Mouse (Mus musculus): ENCODE results near the gene Cmtr2. TPM values are rescaled to one million over a fixed set of nuclear protein-coding genes. Genes with fewer than 3 reads are reported as not detected.
A peak's percentile ranks its signal among the peaks of the same experiment; 100 is the strongest.

Gene Cmtr2
- total RNA-seq, 2 experiments from 2014 or later = 8.1 to 8.6 TPM

DNA sequence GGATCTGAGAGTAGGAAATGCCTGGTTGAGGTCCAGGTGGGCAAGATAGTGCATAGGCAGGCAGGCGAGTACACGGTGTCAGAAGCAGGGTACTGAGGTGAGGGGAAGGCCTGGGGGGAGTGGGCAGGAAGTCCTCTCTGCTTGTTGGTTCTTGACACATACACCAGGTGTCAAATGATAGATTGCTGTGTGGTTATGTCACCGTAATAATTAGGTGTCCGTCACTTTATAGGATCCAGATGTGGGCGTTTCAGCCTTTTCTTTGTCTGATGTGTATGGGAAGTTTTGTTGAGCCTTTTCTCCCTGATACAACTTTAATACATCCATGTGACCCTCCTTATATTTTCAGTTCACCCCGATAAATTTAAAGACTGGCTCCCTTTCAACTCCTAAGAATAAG is 31.8 kb downstream of the Cmtr2 start:
- no peak for DNase-seq
- intact Hi-C loops (cut with DNase I) = no loop called here

DNA sequence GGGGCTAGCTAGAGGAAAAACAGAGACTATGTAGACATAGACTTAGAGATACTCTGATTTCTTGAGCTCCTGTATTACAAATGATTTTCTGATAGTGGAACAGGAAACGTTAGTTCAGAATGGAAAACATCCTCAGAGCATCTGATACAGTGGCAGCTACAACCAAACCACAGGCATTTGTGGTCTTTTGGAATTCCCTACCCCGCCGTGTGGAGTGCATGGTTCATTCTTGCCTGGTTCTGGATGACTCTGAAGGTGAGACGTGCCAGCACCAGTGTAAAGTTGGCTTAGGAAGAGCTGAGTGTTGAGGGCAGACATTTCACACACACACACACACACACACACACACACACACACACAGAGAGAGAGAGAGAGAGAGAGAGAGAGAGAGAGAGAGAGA is 38.5 kb downstream of the Cmtr2 start:
- intact Hi-C loops (cut with DNase I) = no loop called here
- DNase-seq = no peak

DNA sequence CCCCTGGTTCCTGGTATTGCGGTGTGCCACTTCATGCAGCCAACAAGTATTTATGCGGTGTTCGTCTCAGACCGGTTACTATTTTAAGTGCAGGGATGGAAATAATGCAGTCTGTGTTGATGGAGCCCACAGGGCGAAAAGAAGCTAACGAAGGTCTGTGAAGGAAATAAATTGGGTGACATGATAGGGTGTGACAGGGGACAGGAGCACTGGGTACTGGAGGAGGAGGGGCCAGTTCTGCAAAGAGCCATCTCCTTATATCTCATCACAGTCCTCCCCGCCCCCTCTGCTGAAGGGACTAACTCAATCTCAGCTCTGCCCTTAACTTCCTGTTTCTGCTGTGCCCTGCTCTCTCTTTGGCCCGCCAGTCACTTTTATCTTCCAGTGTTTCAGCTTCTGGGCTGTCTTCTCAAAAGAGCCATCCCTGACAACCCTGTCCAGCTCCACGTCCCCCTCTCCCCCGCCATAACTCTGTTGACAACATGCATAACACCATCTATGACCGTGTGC is 50.4 kb downstream of the Cmtr2 start:
- no peak for DNase-seq
- intact Hi-C loops (cut with DNase I) = no loop called here

DNA sequence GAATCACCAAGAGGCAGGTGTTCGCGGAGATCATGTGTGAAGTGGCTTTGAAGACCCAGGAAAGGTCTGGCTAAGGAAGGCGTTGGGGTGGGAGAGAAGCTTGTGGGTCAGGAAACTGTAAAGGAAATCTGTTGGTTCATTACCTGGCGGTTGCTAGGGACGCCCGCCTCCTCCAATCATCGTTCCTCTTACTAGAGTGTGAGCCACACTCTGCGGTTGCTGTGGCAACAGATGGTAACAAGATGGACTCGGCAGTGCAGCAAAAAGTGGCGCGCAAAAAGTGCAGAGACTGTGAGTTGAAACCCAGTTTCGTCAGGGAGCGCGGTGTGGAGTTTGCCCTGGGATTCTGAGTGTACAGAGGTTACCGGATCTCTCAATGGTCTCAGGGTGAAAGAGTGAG is 51.3 kb downstream of the Cmtr2 start, which contains the start of gene Hydin:
TSS of gene Hydin (plus strand) at position 237 of the 400 bp plus-strand sequence.
- DNase-seq = peak; percentile 87
- intact Hi-C loops (cut with DNase I) = no loop called here

DNA sequence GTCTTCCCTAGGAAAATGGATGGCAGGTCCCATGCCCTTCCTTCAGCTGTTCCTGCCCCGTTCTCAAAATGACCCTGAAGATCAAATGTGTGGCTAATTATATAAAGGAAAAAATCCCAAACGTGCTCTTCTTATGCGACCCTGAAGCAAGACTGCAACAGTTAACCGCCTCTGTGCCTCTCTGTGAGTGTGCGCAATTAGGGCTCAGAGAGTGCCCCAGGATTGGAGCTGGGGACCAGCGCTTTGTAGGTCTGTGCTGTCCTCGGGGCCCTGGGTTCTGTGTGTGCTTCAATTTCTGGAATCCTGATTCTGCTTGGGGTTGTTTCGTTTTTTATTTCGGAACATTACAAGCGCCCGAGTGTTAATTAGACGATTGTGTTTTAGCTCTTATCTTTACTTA is 51.8 kb downstream of the Cmtr2 start:
- intact Hi-C loops (cut with DNase I) = no loop called here
- no peak for DNase-seq

DNA sequence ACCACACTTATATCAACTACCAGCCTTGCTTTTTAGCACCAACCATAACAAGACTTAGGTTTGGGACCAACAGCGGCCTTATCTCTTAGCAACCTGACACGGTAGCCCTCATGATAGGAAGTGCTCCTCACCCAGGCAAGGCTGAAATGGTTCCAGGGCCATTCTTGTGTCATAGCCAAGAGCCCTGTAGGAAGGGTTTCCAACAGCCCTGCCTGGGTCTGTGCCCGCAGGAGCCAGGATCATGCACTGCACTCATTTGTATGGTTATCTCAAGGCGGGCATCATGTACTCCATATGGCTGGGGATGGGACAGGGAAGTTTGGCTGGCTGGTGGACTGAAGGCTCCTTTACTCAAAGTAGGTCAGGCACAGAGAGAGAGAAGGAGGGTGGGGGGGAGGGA is 55.2 kb downstream of the Cmtr2 start:
- intact Hi-C loops (cut with DNase I) = no loop called here
- no peak for DNase-seq

DNA sequence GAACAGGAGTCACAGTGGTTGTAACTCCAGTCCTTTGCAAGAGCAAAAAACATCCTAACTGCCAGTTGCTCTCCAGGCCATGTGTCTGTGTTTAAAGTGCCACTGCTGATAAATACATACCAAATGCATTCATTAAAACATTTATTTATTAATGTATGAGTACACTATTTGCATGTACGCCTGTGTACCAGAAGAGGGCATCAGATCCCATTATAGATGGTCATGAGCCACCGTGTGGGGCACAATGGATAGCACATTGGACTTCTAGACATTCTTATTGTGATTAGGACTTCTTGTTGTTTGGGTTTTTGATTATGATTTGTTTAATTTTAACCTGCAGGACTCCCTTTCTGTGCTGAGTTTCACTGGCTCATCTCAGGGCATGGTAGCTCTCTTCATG is 57.9 kb downstream of the Cmtr2 start:
- DNase-seq = no peak
- intact Hi-C loops (cut with DNase I) = no loop called here

Other genes with a start within 250 kb of the Cmtr2 start
- gene Tat, start 225.2 kb upstream of the Cmtr2 start, total RNA-seq (2021) = not detected
- not detected for gene Chst4, start 175.9 kb upstream of the Cmtr2 start, total RNA-seq (2021)
- 10 to 100 TPM; 16.4 to 17.3 TPM for gene Zfp612, start 135.9 kb upstream of the Cmtr2 start, total RNA-seq (2021)
- not detected for gene Gm21964, start 114.5 kb upstream of the Cmtr2 start, total RNA-seq (2021)
- not detected for gene Gm17720, start 112.9 kb upstream of the Cmtr2 start, total RNA-seq (2021)
- gene Calb2, start 47.5 kb upstream of the Cmtr2 start, total RNA-seq (2021) = 10 to 100 TPM; 25.8 to 44.1 TPM
- under 1 TPM; 0.46 to 0.64 TPM for gene Hydin, start 51.3 kb downstream of the Cmtr2 start, total RNA-seq (2021)

All from left cerebral cortex, postnatal 4 days (tissue).